Mouse (Mus musculus) spleen, adult 2 months (tissue): ENCODE data around the gene Mtg1. TPM values are rescaled to one million over a fixed set of nuclear protein-coding genes. Genes with fewer than 3 reads are reported as not detected.
A peak's percentile ranks its signal among the peaks of the same experiment; 100 is the strongest.

ENCODE experiments used
- DNase-seq, 2 experiments: peaks; one replicate each; pipeline versions ENCODE4 v3.0.0 to v3.0.0-alpha.2; 2012 to 2021; ENCODE audit warnings: low spot score in 2 of 2, low read depth in 1 of 2
- H3K27ac ChIP-seq: fragments of 200-500 bp; 2 replicates; pipeline ENCODE4 v1.5.1; 2012; ENCODE audit warnings: low read length, inconsistent platforms; ENCODE audit not compliant: insufficient read depth
- H3K27me3 ChIP-seq: fragments of 200-500 bp; 2 replicates; pipeline ENCODE4 v1.6.1; 2012; ENCODE audit warnings: mild to moderate bottlenecking, moderate library complexity, low read length, inconsistent platforms; ENCODE audit not compliant: control insufficient read depth, insufficient read depth
- H3K36me3 ChIP-seq: fragments of 200-500 bp; 2 replicates; pipeline ENCODE4 v1.6.1; 2012; ENCODE audit warnings: mild to moderate bottlenecking, low read length, inconsistent platforms; ENCODE audit not compliant: control insufficient read depth, insufficient read depth
- H3K4me1 ChIP-seq: fragments of 200-500 bp; 2 replicates; pipeline ENCODE4 v1.6.1; 2011; ENCODE audit warnings: inconsistent platforms; ENCODE audit not compliant: control insufficient read depth, insufficient read depth, insufficient read length
- H3K4me3 ChIP-seq: fragments of 200-500 bp; 2 replicates; pipeline ENCODE4 v1.5.1; 2011; ENCODE audit warnings: mild to moderate bottlenecking, inconsistent platforms; ENCODE audit not compliant: insufficient read depth, insufficient read length; ENCODE audit errors: extremely low read depth
- CTCF ChIP-seq: fragments of 200-500 bp; IDR thresholded peaks from 2 replicates; pipeline ENCODE4 v1.5.1; 2011; ENCODE audit warnings: mild to moderate bottlenecking, inconsistent platforms; ENCODE audit not compliant: insufficient read depth, insufficient read length, insufficient replicate concordance; ENCODE audit errors: extremely low read depth
- POLR2A ChIP-seq: fragments of 200-500 bp; IDR thresholded peaks from 2 replicates; pipeline ENCODE4 v1.6.1; 2011; ENCODE audit warnings: low read depth, low read length, inconsistent platforms
- WGBS: fragments of 180-500 bp; shearing (Covaris S2); methylation state at CpG from one replicate; pipeline ENCODE4 v1.1.7; 2018; 5-methylcytosine and 5-hydroxymethylcytosine counted together
- polyA plus RNA-seq: library from polyadenylated mRNA; depleted of rRNA; stranded (reverse); fragments of >200 nt; gene quantifications from 2 replicates; pipeline ENCODE4 v1.2.3, GENCODE M21; 2012; rRNA removed

The Mtg1 gene
- polyA plus RNA-seq, result 18.8 and 20.5 TPM in 2 replicates

- WGBS, result 3% methylated on average over 39 of the region's 39 CpGs
- Histone ChIP-seq H3K4me3 (peak within 1 kb of the TSS; percentile 98), H3K27me3 (no peaks in the 10 kb centered on the region), H3K27ac (peak within 1 kb of the TSS; percentile 93), H3K4me1 (no peaks in the 10 kb centered on the region), H3K36me3 (no peaks in the 10 kb centered on the region)
- DNase-seq, result peak; percentile 88
- TF ChIP-seq CTCF, result no peak
- TF ChIP-seq POLR2A, result peak; percentile 58
These were observed at the start of gene Mtg1 for GRCm38 (mm10) chr7:140137135-140138020. Gene Mtg1 (plus strand): TSS chr7:140137564.

GRCm38 (mm10) chr7:140090601-140091000, 46.8 kb upstream of the Mtg1 start:
- H3K4me1 ChIP-seq, result no peaks in the 10 kb centered on the region
- no peak overlapping the region for H3K4me3 ChIP-seq
- H3K27ac ChIP-seq, result no peak overlapping the region
- TF ChIP-seq CTCF, result no peak
- TF ChIP-seq POLR2A, result no peak
- 88% methylated on average over 10 of the region's 10 CpGs for WGBS
- DNase-seq, result no peak
- no peaks in the 10 kb centered on the region for H3K36me3 ChIP-seq
- H3K27me3 ChIP-seq, result no peaks in the 10 kb centered on the region

- 80% methylated on average over 5 of the region's 5 CpGs for WGBS
- no peak within 1 kb of the TSS for H3K27ac ChIP-seq
- no peak within 1 kb of the TSS for H3K4me3 ChIP-seq
These were observed 44.3 kb upstream of the Mtg1 start, which contains the start of gene Prap1 for GRCm38 (mm10) chr7:140092924-140093528. Gene Prap1 (plus strand): TSS chr7:140093395.

GRCm38 (mm10) chr7:140094954-140095353, 42.4 kb upstream of the Mtg1 start:
- no peaks in the 10 kb centered on the region for H3K36me3 ChIP-seq
- whole genome bisulfite sequencing, result 57% methylated on average over 5 of the region's 5 CpGs
- H3K27me3 ChIP-seq, result no peaks in the 10 kb centered on the region
- DNase-seq, result no peak
- no peak overlapping the region for H3K4me3 ChIP-seq
- H3K4me1 ChIP-seq, result no peaks in the 10 kb centered on the region
- H3K27ac ChIP-seq, result no peak overlapping the region
- TF ChIP-seq CTCF (no peak), POLR2A (no peak)

More at GRCm38 (mm10) chr7:140092924-140093528, 44.3 kb upstream of the Mtg1 start, which contains the start of gene Prap1:
- Histone ChIP-seq H3K36me3 (no peaks in the 10 kb centered on the region), H3K27me3 (no peaks in the 10 kb centered on the region), H3K4me1 (no peaks in the 10 kb centered on the region)
- TF ChIP-seq POLR2A, result no peak
- no peak for TF ChIP-seq CTCF
- DNase-seq, result no peak

GRCm38 (mm10) chr7:140095556-140095955, 41.8 kb upstream of the Mtg1 start:
- TF ChIP-seq POLR2A (no peak), CTCF (no peak)
- no peaks in the 10 kb centered on the region for H3K4me1 ChIP-seq
- no peak for DNase-seq
- no peak overlapping the region for H3K4me3 ChIP-seq
- no peaks in the 10 kb centered on the region for H3K27me3 ChIP-seq
- WGBS, result 52% methylated on average over 1 of the region's 1 CpGs
- H3K27ac ChIP-seq, result no peak overlapping the region
- no peaks in the 10 kb centered on the region for H3K36me3 ChIP-seq

GRCm38 (mm10) chr7:140096055-140096454, 41.3 kb upstream of the Mtg1 start:
- H3K4me1 ChIP-seq, result no peaks in the 10 kb centered on the region
- TF ChIP-seq CTCF, result no peak
- no peak for TF ChIP-seq POLR2A

GRCm38 (mm10) chr7:140098466-140098865, 38.9 kb upstream of the Mtg1 start:
- Histone ChIP-seq H3K4me3 (no peak overlapping the region), H3K27ac (no peak overlapping the region), H3K36me3 (no peaks in the 10 kb centered on the region), H3K27me3 (no peaks in the 10 kb centered on the region), H3K4me1 (peaks cover 3% of the 10 kb centered on the region; the same call in 1 of the 2 replicates)
- WGBS, result 79% methylated on average over 1 of the region's 1 CpGs
- no peak for DNase-seq
- TF ChIP-seq POLR2A, result no peak
- no peak for TF ChIP-seq CTCF

More at GRCm38 (mm10) chr7:140096055-140096454, 41.3 kb upstream of the Mtg1 start:
- Histone ChIP-seq H3K27me3 (no peaks in the 10 kb centered on the region), H3K4me3 (no peak overlapping the region), H3K27ac (no peak overlapping the region), H3K36me3 (no peaks in the 10 kb centered on the region)
- no peak for DNase-seq
